Mouse (Mus musculus): ENCODE measurements around the gene Zfp597. TPM values are rescaled to one million over a fixed set of nuclear protein-coding genes. Genes with fewer than 3 reads are reported as not detected.

Gene Zfp597
- total RNA-seq (2014; rRNA removed) (8.5 and 10.1 TPM in 2 replicates), polyA plus RNA-seq (2012; rRNA removed) (1.6 and 2.1 TPM in 2 replicates)

GRCm38 (mm10) chr16:3884201-3885064 lies at the start of gene Zfp597, which contains the start of gene Gm20695:
TSS of gene Zfp597 (minus strand) at chr16:3884561.
TSS of gene Gm20695 (plus strand) at chr16:3884648.
- H3K36me3 ChIP-seq (ENCODE audit: control insufficient read depth, insufficient read depth, low read length) = no peaks in the 10 kb centered on the region
- peak within 1 kb of the TSS; percentile 99 for H3K9ac ChIP-seq (ENCODE audit: low read depth, low read length)
- peak; percentile 84 for DNase-seq (ENCODE audit: extremely low read depth, low read depth, low spot score)
- no peaks in the 10 kb centered on the region for H3K27me3 ChIP-seq (ENCODE audit: control insufficient read depth, insufficient read depth, low read length)
- under 1% methylated on average over 87 of the region's 88 CpGs for WGBS
- peaks cover 16% of the 10 kb centered on the region for H3K4me1 ChIP-seq (ENCODE audit: control insufficient read depth, insufficient read depth, low read length)
- H3K27ac ChIP-seq (replicated peaks; ENCODE audit: insufficient read depth, low read depth, low read length) = peak within 1 kb of the TSS; percentile 99
- no peak for TF ChIP-seq CTCF (IDR thresholded peaks at IDR 0.05; ENCODE audit: low read depth, low read length)
- peak; percentile 39; the same call in 1 of the 2 replicates for TF ChIP-seq POLR2A (IDR thresholded peaks at IDR 0.05; ENCODE audit: extremely low read depth, insufficient read depth, low read length)
- H3K4me3 ChIP-seq (ENCODE audit: insufficient read depth, low read depth, low read length) = peak within 1 kb of the TSS; percentile 97
- peaks cover 34% of the 10 kb centered on the region for H3K79me2 ChIP-seq (ENCODE audit: control insufficient read depth, insufficient read depth, low read length)

DNA sequence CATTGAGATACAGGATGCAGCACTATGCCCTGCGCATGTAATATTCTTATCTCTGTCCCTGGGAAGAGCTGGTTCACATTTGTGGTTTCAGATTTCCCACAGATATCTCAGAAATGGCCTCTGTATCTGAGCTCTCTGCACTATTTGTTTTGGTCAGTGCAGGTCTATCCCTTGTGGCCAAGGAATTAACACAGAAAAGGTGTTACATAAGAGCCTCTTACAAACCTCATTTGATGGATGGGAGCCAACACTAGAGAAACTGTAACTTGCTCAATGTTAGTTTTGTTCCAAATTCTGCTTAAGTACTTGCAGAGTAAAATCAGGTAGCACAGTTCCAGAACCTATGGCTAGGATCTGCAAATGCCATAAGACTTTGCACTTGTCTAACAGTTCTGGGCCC lies 49.7 kb upstream of the Zfp597 start:
- no peaks in the 10 kb centered on the region for H3K79me2 ChIP-seq (ENCODE audit: control insufficient read depth, insufficient read depth, low read length)
- H3K27ac ChIP-seq (replicated peaks; ENCODE audit: insufficient read depth, low read depth, low read length) = no peak overlapping the region
- peak; percentile 98 for DNase-seq (ENCODE audit: extremely low read depth, low read depth, low spot score)
- TF ChIP-seq CTCF (IDR thresholded peaks at IDR 0.05; ENCODE audit: low read depth, low read length) = no peak
- TF ChIP-seq POLR2A (IDR thresholded peaks at IDR 0.05; ENCODE audit: extremely low read depth, insufficient read depth, low read length) = no peak
- no peaks in the 10 kb centered on the region for H3K27me3 ChIP-seq (ENCODE audit: control insufficient read depth, insufficient read depth, low read length)
- H3K4me1 ChIP-seq (ENCODE audit: control insufficient read depth, insufficient read depth, low read length) = peaks cover 4% of the 10 kb centered on the region; the same call in 1 of the 2 replicates
- no peak overlapping the region for H3K4me3 ChIP-seq (ENCODE audit: insufficient read depth, low read depth, low read length)
- H3K9ac ChIP-seq (ENCODE audit: low read depth, low read length) = no peak overlapping the region
- 37% methylated on average over 1 of the region's 1 CpGs for WGBS
- peaks cover 18% of the 10 kb centered on the region; the same call in 1 of the 2 replicates for H3K36me3 ChIP-seq (ENCODE audit: control insufficient read depth, insufficient read depth, low read length)

- peaks cover 4% of the 10 kb centered on the region; the same call in 1 of the 2 replicates for H3K4me1 ChIP-seq (ENCODE audit: control insufficient read depth, insufficient read depth, low read length)
- WGBS = 92% methylated on average over 6 of the region's 6 CpGs
- H3K36me3 ChIP-seq (ENCODE audit: control insufficient read depth, insufficient read depth, low read length) = peaks cover 14% of the 10 kb centered on the region; the same call in 1 of the 2 replicates
Observed at GRCm38 (mm10) chr16:3933536-3933935, 49.2 kb upstream of the Zfp597 start.

GRCm38 (mm10) chr16:3929151-3929550 lies 44.8 kb upstream of the Zfp597 start:
- Histone ChIP-seq H3K4me3 (ENCODE audit: insufficient read depth, low read depth, low read length) (no peak overlapping the region), H3K27me3 (ENCODE audit: control insufficient read depth, insufficient read depth, low read length) (no peaks in the 10 kb centered on the region), H3K9ac (ENCODE audit: low read depth, low read length) (no peak overlapping the region), H3K4me1 (ENCODE audit: control insufficient read depth, insufficient read depth, low read length) (peaks cover 4% of the 10 kb centered on the region; the same call in 1 of the 2 replicates), H3K79me2 (ENCODE audit: control insufficient read depth, insufficient read depth, low read length) (no peaks in the 10 kb centered on the region), H3K36me3 (ENCODE audit: control insufficient read depth, insufficient read depth, low read length) (peaks cover 24% of the 10 kb centered on the region), H3K27ac (replicated peaks; ENCODE audit: insufficient read depth, low read depth, low read length) (no peak overlapping the region)
- WGBS = 78% methylated on average over 7 of the region's 7 CpGs
- peak; percentile 17 for DNase-seq (ENCODE audit: extremely low read depth, low read depth, low spot score)
- TF ChIP-seq CTCF (IDR thresholded peaks at IDR 0.05; ENCODE audit: low read depth, low read length) = no peak
- TF ChIP-seq POLR2A (IDR thresholded peaks at IDR 0.05; ENCODE audit: extremely low read depth, insufficient read depth, low read length) = no peak

More at GRCm38 (mm10) chr16:3933536-3933935, 49.2 kb upstream of the Zfp597 start:
- no peak overlapping the region for H3K4me3 ChIP-seq (ENCODE audit: insufficient read depth, low read depth, low read length)
- no peak overlapping the region for H3K9ac ChIP-seq (ENCODE audit: low read depth, low read length)
- no peaks in the 10 kb centered on the region for H3K79me2 ChIP-seq (ENCODE audit: control insufficient read depth, insufficient read depth, low read length)
- DNase-seq (ENCODE audit: extremely low read depth, low read depth, low spot score) = no peak
- H3K27me3 ChIP-seq (ENCODE audit: control insufficient read depth, insufficient read depth, low read length) = no peaks in the 10 kb centered on the region
- H3K27ac ChIP-seq (replicated peaks; ENCODE audit: insufficient read depth, low read depth, low read length) = no peak overlapping the region
- no peak for TF ChIP-seq CTCF (IDR thresholded peaks at IDR 0.05; ENCODE audit: low read depth, low read length)
- TF ChIP-seq POLR2A (IDR thresholded peaks at IDR 0.05; ENCODE audit: extremely low read depth, insufficient read depth, low read length) = no peak

DNA sequence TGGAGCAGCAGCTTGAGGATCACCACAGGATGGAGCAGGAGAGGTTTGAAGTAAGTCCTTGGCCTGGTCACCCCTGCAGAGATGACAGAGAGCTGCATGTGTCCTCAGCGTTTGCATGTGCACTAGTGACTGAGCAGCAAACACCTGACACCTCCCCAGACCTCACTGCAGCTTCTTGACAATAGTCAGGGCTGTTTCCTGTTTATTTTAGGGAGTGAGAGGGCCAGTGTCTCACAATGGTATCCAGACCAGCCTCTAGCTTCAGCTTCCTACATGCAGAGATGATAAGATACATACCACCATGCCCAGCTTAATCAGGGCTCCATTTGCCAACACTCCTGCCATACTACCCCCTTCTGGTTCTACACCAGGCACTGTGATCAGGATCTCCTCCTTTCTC lies 44.2 kb upstream of the Zfp597 start:
- no peak for TF ChIP-seq POLR2A (IDR thresholded peaks at IDR 0.05; ENCODE audit: extremely low read depth, insufficient read depth, low read length)
- DNase-seq (ENCODE audit: extremely low read depth, low read depth, low spot score) = no peak
- Histone ChIP-seq H3K27me3 (ENCODE audit: control insufficient read depth, insufficient read depth, low read length) (no peaks in the 10 kb centered on the region), H3K9ac (ENCODE audit: low read depth, low read length) (no peak overlapping the region), H3K79me2 (ENCODE audit: control insufficient read depth, insufficient read depth, low read length) (no peaks in the 10 kb centered on the region), H3K4me3 (ENCODE audit: insufficient read depth, low read depth, low read length) (no peak overlapping the region), H3K4me1 (ENCODE audit: control insufficient read depth, insufficient read depth, low read length) (no peaks in the 10 kb centered on the region), H3K27ac (replicated peaks; ENCODE audit: insufficient read depth, low read depth, low read length) (no peak overlapping the region), H3K36me3 (ENCODE audit: control insufficient read depth, insufficient read depth, low read length) (peaks cover 28% of the 10 kb centered on the region)
- 42% methylated on average over 1 of the region's 1 CpGs for WGBS

DNA sequence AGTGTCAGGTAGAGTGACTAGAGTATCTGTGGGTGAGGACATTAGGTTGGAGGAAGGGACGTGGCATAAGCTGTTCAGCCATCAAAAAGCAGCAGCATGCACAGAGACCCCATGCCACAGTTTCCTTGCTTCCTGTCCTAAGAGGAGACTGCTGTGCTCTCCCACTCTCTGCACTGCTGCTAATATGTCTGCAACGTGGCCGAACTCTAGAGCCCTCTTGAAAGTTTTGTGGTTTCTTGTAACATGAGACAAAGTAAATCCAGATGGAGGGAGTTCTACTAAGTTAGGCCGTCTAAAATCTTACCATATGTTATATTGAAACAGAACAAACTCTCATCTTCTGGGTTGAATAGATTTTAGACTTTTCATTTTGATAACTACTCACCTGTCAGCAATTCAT lies 39.6 kb upstream of the Zfp597 start:
- Histone ChIP-seq H3K4me1 (ENCODE audit: control insufficient read depth, insufficient read depth, low read length) (no peaks in the 10 kb centered on the region), H3K79me2 (ENCODE audit: control insufficient read depth, insufficient read depth, low read length) (no peaks in the 10 kb centered on the region), H3K9ac (ENCODE audit: low read depth, low read length) (no peak overlapping the region), H3K27ac (replicated peaks; ENCODE audit: insufficient read depth, low read depth, low read length) (no peak overlapping the region), H3K4me3 (ENCODE audit: insufficient read depth, low read depth, low read length) (no peak overlapping the region), H3K27me3 (ENCODE audit: control insufficient read depth, insufficient read depth, low read length) (no peaks in the 10 kb centered on the region), H3K36me3 (ENCODE audit: control insufficient read depth, insufficient read depth, low read length) (peaks cover 47% of the 10 kb centered on the region)
- no peak for DNase-seq (ENCODE audit: extremely low read depth, low read depth, low spot score)
- TF ChIP-seq CTCF (IDR thresholded peaks at IDR 0.05; ENCODE audit: low read depth, low read length) (no peak), POLR2A (IDR thresholded peaks at IDR 0.05; ENCODE audit: extremely low read depth, insufficient read depth, low read length) (no peak)
- WGBS = 80% methylated on average over 4 of the region's 4 CpGs

Data from liver, adult 2 months (tissue).